In genomic region chr19:52199545-52200284, GRCm38 (mm10) we compare ENCODE assay signal across 19 mouse cellular contexts.
"Had no signal": no experiment of that assay in that cellular context is flagged by ENCODE, and none has a peak within 500 bp of the region (broad histone marks: within the 10 kb centered on the region; RNA-seq: fewer than 3 reads in every experiment).

No protein-coding gene starts in this region.

- H3K27me3 ChIP-seq: liver, embryonic 13.5 days; liver, embryonic 15.5 days; lung, embryonic 15.5 days; megakaryocyte, embryonic 14.5 days; midbrain, embryonic 15.5 days; neural tube, embryonic 12.5 days had no signal

- DNase-seq: liver, embryonic 13.5 days; liver, postnatal 0 days; lung, adult 2 months; lung, postnatal 14 days; lung, postnatal 36 days; right cerebral cortex, postnatal 25 days; right cerebral cortex, postnatal 4 days; spleen, adult 18-20 months; thymus, adult 18-20 months; thymus, postnatal 14 days; thymus, postnatal 36 days had no signal

- H3K9me3 ChIP-seq: liver, embryonic 13.5 days; liver, embryonic 15.5 days; lung, embryonic 15.5 days; megakaryocyte, embryonic 14.5 days; midbrain, embryonic 15.5 days; neural tube, embryonic 12.5 days had no signal

- H3K4me2 ChIP-seq: liver, embryonic 11.5 days; liver, embryonic 13.5 days; liver, embryonic 15.5 days; lung, embryonic 15.5 days; midbrain, embryonic 15.5 days; neural tube, embryonic 12.5 days had no signal

- H3K9ac ChIP-seq: liver, embryonic 13.5 days; liver, embryonic 15.5 days; liver, postnatal 0 days; lung, embryonic 15.5 days; midbrain, embryonic 15.5 days; neural tube, embryonic 12.5 days had no signal

- H3K36me3 ChIP-seq: liver, embryonic 13.5 days; liver, embryonic 15.5 days; lung, embryonic 15.5 days; midbrain, embryonic 15.5 days; neural tube, embryonic 12.5 days had no signal

- H3K4me1 ChIP-seq: liver, embryonic 13.5 days; liver, embryonic 15.5 days; lung, embryonic 15.5 days; megakaryocyte, embryonic 14.5 days; midbrain, embryonic 15.5 days; neural tube, embryonic 12.5 days had no signal

- H3K4me3 ChIP-seq: liver, embryonic 13.5 days; liver, embryonic 15.5 days; lung, embryonic 15.5 days; megakaryocyte, embryonic 14.5 days; midbrain, embryonic 15.5 days; neural tube, embryonic 12.5 days had no signal

- H3K27ac ChIP-seq: liver, embryonic 13.5 days; liver, embryonic 15.5 days; lung, embryonic 15.5 days; macrophage; midbrain, embryonic 15.5 days; neural tube, embryonic 12.5 days had no signal

- ATAC-seq: liver, postnatal 0 days; lung, postnatal 0 days; midbrain, embryonic 15.5 days had no signal
